Mouse (Mus musculus): ENCODE data around the gene Mipol1.

The Mipol1 gene

GRCm38 (mm10) chr12:57340111-57340510, 109.9 kb downstream of the Mipol1 start:
- DNase-seq (ENCODE audit: low read depth, low spot score) = no peak
- no peaks in the 10 kb centered on the region for H3K36me3 ChIP-seq (ENCODE audit: control insufficient read depth, insufficient read depth, low read length, poor library complexity, severe bottlenecking)
- H3K27me3 ChIP-seq (ENCODE audit: control insufficient read depth, insufficient read depth, low read length, poor library complexity, severe bottlenecking) = no peaks in the 10 kb centered on the region

- DNase-seq (ENCODE audit: low read depth, low spot score) = no peak
- Histone ChIP-seq H3K27me3 (ENCODE audit: control insufficient read depth, insufficient read depth, low read length, poor library complexity, severe bottlenecking) (no peaks in the 10 kb centered on the region), H3K36me3 (ENCODE audit: control insufficient read depth, insufficient read depth, low read length, poor library complexity, severe bottlenecking) (no peaks in the 10 kb centered on the region)
These were observed 132.5 kb downstream of the Mipol1 start for GRCm38 (mm10) chr12:57362732-57363131.

GRCm38 (mm10) chr12:57364027-57364426, 133.8 kb downstream of the Mipol1 start:
- Histone ChIP-seq H3K36me3 (ENCODE audit: control insufficient read depth, insufficient read depth, low read length, poor library complexity, severe bottlenecking) (no peaks in the 10 kb centered on the region), H3K27me3 (ENCODE audit: control insufficient read depth, insufficient read depth, low read length, poor library complexity, severe bottlenecking) (no peaks in the 10 kb centered on the region)
- no peak for DNase-seq (ENCODE audit: low read depth, low spot score)

DNA sequence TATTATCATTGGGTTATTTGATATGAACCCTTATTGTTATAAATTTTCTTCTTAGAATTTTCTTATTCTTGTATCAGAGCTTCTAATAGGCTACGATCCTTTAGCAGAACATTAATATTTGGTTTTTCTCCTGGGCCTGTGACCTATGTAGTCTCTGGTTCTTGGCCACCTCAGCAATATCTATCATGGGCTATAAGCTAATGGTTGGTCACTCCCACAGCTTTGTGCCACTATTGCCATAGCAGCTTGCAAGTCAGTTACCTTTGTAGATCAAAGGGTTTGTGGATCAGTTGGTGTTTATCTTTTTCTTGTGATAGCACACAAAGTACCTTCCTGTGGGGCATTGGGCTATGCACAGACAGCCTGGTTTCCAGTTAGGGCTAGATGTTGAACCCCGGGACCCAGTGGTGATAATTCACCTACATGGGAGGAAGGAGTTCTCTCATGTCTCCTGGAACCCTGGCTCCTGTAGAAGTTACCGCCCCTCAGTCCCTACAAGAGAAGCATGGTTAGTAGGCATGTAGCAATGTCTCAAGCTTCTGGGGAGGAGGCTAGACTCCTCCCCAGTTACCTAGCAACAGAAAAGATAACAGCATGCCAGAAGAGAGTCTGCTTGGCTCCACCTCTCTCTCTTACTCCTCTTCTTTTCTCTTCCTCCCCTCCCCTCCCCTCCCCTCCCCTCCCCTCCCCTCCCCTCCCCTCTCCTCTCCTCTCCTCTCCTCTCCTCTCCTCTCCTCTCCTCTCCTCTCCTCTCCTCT, 141.7 kb downstream of the Mipol1 start:
- no peaks in the 10 kb centered on the region for H3K27me3 ChIP-seq (ENCODE audit: control insufficient read depth, insufficient read depth, low read length, poor library complexity, severe bottlenecking)
- no peak for DNase-seq (ENCODE audit: low read depth, low spot score)
- no peaks in the 10 kb centered on the region for H3K36me3 ChIP-seq (ENCODE audit: control insufficient read depth, insufficient read depth, low read length, poor library complexity, severe bottlenecking)

DNA sequence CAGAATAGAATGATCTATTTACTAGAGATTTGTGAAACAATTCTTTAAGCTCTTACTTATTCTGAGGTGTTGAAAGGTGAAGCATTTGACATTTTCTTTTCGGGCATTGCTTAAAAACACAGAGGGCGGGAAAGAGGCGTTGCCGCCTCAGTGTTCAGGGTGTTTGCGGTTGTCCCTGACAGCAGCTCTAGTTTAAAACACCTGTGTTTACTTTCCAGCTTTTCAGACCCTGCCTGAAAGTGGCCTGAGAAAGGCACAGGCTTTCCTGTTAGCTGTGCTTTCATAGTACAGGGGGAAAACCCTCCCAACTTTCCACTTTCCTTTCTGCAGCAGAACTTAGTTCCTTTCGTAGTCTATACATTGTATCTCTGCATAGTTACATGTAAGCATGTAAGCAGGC, 152.6 kb downstream of the Mipol1 start:
- Histone ChIP-seq H3K27me3 (ENCODE audit: control insufficient read depth, insufficient read depth, low read length, poor library complexity, severe bottlenecking) (no peaks in the 10 kb centered on the region), H3K36me3 (ENCODE audit: control insufficient read depth, insufficient read depth, low read length, poor library complexity, severe bottlenecking) (no peaks in the 10 kb centered on the region)
- DNase-seq (ENCODE audit: low read depth, low spot score) = no peak

DNA sequence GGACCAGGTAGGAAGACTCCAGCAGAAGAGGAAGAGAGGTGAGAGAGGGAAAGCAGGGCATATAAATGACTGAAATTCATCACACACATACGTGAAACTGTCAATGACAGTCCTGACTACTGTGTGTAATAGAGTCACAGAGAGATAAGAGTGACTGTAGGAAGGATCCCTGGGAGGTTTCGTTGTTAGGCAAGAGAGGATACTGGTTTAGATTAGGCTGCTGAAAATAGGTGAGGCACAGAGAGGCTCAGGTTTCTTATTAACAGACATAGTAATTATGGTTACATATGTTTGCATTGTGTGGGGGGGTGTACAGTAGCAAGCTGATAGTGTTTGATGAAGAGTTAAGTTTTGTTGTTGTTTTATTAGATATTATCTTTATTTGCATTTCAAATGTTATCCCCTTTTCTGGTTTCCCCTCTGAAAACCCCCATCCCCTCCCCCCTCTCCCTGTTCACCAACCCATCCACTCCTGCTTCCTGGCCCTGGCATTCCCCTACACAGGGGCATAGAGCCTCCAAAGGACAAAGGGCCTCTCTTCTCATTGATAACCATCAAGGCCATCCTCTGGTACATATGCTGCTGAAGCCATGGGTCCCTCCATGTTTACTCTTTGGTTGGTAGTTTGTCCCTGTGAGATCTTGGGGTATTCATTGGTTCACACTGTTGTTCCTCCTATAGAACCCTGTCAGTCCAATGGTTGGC, 157.5 kb downstream of the Mipol1 start:
- Histone ChIP-seq H3K27me3 (ENCODE audit: control insufficient read depth, insufficient read depth, low read length, poor library complexity, severe bottlenecking) (no peaks in the 10 kb centered on the region), H3K36me3 (ENCODE audit: control insufficient read depth, insufficient read depth, low read length, poor library complexity, severe bottlenecking) (no peaks in the 10 kb centered on the region)
- DNase-seq (ENCODE audit: low read depth, low spot score) = no peak

DNA sequence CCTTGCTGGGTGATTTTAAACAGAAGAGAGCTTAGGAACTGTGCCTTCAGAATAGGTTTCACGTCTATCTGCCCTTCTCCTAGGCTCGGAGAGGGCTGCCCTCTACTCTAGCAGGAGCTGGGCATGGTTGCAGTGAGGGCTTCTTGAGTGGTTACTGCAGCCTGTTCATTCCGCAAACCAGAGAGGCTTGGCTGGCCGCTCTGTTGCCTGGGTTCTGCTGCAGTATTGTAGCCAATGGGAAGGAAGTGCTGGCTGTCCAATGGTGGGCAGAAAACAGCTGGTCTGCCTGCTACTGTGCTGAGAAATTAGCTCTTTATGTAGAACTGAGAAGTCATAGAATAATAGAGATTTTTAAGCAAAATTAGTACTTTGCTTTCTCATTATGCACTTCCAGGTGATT, 169.3 kb downstream of the Mipol1 start:
- DNase-seq (ENCODE audit: low read depth, low spot score) = no peak
- H3K27me3 ChIP-seq (ENCODE audit: control insufficient read depth, insufficient read depth, low read length, poor library complexity, severe bottlenecking) = no peaks in the 10 kb centered on the region
- H3K36me3 ChIP-seq (ENCODE audit: control insufficient read depth, insufficient read depth, low read length, poor library complexity, severe bottlenecking) = no peaks in the 10 kb centered on the region

GRCm38 (mm10) chr12:57400186-57400585, 170.0 kb downstream of the Mipol1 start:
- H3K27me3 ChIP-seq (ENCODE audit: control insufficient read depth, insufficient read depth, low read length, poor library complexity, severe bottlenecking) = no peaks in the 10 kb centered on the region
- no peak for DNase-seq (ENCODE audit: low read depth, low spot score)
- H3K36me3 ChIP-seq (ENCODE audit: control insufficient read depth, insufficient read depth, low read length, poor library complexity, severe bottlenecking) = no peaks in the 10 kb centered on the region

- Histone ChIP-seq H3K27me3 (ENCODE audit: control insufficient read depth, insufficient read depth, low read length, poor library complexity, severe bottlenecking) (no peaks in the 10 kb centered on the region), H3K36me3 (ENCODE audit: control insufficient read depth, insufficient read depth, low read length, poor library complexity, severe bottlenecking) (no peaks in the 10 kb centered on the region)
- DNase-seq (ENCODE audit: low read depth, low spot score) = no peak
These were observed 170.9 kb downstream of the Mipol1 start for GRCm38 (mm10) chr12:57401126-57401525.

DNA sequence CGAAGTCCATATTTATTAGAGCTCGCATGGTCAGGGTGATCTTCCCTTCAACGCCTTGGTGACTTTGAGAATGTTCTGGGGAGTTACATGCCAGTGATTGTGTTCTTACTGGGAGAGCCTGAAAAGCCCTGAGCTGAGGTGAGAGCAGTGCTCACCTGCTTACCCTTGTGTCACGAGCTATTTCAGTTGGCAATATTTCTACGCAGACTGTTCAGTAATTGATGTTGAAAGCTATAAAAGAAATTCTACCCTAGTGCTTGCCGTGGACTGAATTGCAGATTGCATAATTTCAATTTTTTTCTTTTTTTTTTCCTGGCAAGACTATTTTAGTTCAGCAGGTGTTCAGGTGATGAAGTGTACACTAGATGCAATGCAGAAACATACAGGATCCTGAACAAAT, 172.1 kb downstream of the Mipol1 start:
- Histone ChIP-seq H3K36me3 (ENCODE audit: control insufficient read depth, insufficient read depth, low read length, poor library complexity, severe bottlenecking) (no peaks in the 10 kb centered on the region), H3K27me3 (ENCODE audit: control insufficient read depth, insufficient read depth, low read length, poor library complexity, severe bottlenecking) (no peaks in the 10 kb centered on the region)
- no peak for DNase-seq (ENCODE audit: low read depth, low spot score)

DNA sequence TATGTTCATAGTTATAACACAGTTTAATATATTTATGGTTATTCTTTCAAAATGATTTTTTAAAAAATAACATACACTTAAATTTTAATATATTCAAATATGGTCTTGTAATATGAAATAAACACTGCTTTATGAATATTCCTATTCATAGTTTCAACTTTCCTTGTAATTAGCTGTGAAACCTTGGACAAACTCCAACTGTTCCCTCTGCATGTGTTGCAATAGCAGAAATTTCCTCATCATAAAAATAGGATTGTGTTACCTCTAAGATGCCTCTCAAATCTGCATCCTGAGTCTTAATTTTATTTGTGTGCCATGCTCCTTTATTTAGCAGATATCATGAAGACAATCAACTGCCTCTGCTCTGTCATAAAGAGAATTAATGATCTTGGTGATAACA, 179.7 kb downstream of the Mipol1 start:
- no peak for DNase-seq (ENCODE audit: low read depth, low spot score)
- Histone ChIP-seq H3K36me3 (ENCODE audit: control insufficient read depth, insufficient read depth, low read length, poor library complexity, severe bottlenecking) (no peaks in the 10 kb centered on the region), H3K27me3 (ENCODE audit: control insufficient read depth, insufficient read depth, low read length, poor library complexity, severe bottlenecking) (no peaks in the 10 kb centered on the region)

DNA sequence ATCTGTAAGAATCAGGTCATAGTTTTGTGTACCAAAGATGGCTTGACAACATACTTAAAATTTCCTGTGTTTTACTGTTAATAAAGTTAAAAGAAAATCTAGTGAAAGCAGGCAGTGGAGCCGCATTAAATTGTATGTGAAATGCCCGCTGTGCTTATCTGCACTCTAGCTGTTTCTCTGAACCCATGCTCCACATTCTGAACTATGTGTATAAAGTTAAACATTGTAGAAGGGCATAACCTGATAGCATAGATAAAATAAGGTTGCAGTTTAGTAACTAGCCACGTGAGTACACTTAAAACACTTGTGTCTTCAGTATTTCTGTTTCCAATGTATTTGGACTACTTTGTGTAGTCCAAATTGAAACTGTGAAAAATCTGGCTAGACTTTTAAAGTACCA, 183.6 kb downstream of the Mipol1 start:
- no peaks in the 10 kb centered on the region for H3K27me3 ChIP-seq (ENCODE audit: control insufficient read depth, insufficient read depth, low read length, poor library complexity, severe bottlenecking)
- no peak for DNase-seq (ENCODE audit: low read depth, low spot score)
- H3K36me3 ChIP-seq (ENCODE audit: control insufficient read depth, insufficient read depth, low read length, poor library complexity, severe bottlenecking) = no peaks in the 10 kb centered on the region

GRCm38 (mm10) chr12:57424902-57425301, 194.7 kb downstream of the Mipol1 start:
- Histone ChIP-seq H3K27me3 (ENCODE audit: control insufficient read depth, insufficient read depth, low read length, poor library complexity, severe bottlenecking) (no peaks in the 10 kb centered on the region), H3K36me3 (ENCODE audit: control insufficient read depth, insufficient read depth, low read length, poor library complexity, severe bottlenecking) (no peaks in the 10 kb centered on the region)
- DNase-seq (ENCODE audit: low read depth, low spot score) = no peak

DNA sequence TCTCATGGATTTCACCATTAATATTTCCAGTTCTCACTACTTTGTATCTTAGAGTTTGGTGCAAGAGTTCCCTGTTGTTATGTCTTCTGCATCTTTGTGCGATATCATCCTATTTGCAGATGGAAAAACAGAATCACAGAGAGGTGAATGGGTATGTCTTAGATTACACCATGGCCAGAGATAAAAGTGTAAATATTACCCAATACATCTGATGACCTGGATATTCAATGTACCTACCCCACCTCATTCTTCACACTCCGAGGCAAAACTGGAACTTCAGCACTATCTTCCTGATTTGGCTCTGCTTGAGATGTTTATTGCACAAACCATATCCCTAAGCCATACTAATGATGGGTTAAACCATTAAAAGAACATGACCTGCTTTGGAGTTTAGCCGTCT, 198.0 kb downstream of the Mipol1 start:
- DNase-seq (ENCODE audit: low read depth, low spot score) = no peak
- Histone ChIP-seq H3K36me3 (ENCODE audit: control insufficient read depth, insufficient read depth, low read length, poor library complexity, severe bottlenecking) (no peaks in the 10 kb centered on the region), H3K27me3 (ENCODE audit: control insufficient read depth, insufficient read depth, low read length, poor library complexity, severe bottlenecking) (no peaks in the 10 kb centered on the region)

DNA sequence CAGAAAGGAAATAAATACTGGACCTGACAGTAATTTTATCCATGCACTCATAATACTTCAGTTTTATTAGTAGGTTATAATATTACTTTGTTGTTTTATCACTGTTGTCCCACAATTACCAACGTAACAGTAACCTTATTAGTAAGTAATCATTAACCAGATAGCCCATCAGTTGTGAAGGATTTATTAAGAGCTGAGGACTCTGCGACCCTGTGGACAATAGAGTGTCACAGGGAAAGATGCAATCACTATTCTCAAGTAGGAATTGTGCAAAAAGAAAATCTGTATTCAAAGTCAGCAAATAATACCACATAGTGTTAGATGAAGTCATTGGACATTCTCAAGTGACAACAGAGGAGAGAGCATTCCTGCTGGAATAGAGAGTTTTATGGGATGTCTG, 198.5 kb downstream of the Mipol1 start:
- no peaks in the 10 kb centered on the region for H3K36me3 ChIP-seq (ENCODE audit: control insufficient read depth, insufficient read depth, low read length, poor library complexity, severe bottlenecking)
- H3K27me3 ChIP-seq (ENCODE audit: control insufficient read depth, insufficient read depth, low read length, poor library complexity, severe bottlenecking) = no peaks in the 10 kb centered on the region
- no peak for DNase-seq (ENCODE audit: low read depth, low spot score)
